Comparison of ENCODE assay signal across 25 mouse cellular contexts in genomic region chr2:105301082-105301481, GRCm38 (mm10).
DNase-seq lines count a peak whose midpoint lies in the region; ATAC-seq lines count a peak whose summit lies in the region.
"Had no signal": no experiment of that assay in that cellular context is flagged by ENCODE, and none has a peak within 500 bp of the region (broad histone marks: within the 10 kb centered on the region; RNA-seq: fewer than 3 reads in every experiment).

No protein-coding gene starts in this region.

- peak; percentile 86 for DNase-seq in heart, adult 11 months
- no peak for DNase-seq in heart, adult 8-10 months (ENCODE audit: low spot score)
- peak; percentile 25 for DNase-seq in kidney, adult 9 months
- DNase-seq in kidney, adult 8-10 months, result no peak
- DNase-seq in lung, postnatal 10 days, result no peak
- DNase-seq: adrenal gland, adult 8-10 months; adrenal gland, postnatal 14 days; adrenal gland, postnatal 36 days; B cell, adult 2 months; cerebellum, adult 11-12 months; cerebellum, adult 2 months; cerebellum, adult 9-10 months; cerebellum, postnatal 25 days; forebrain, postnatal 0 days had no signal

- no peak overlapping the region for H3K4me3 ChIP-seq in forebrain, embryonic 13.5 days
- H3K4me3 ChIP-seq in forebrain, embryonic 16.5 days (replicated peaks; ENCODE audit: low read length), result no peak overlapping the region
- H3K4me3 ChIP-seq in lung, embryonic 16.5 days (ENCODE audit: low read length), result no peak overlapping the region
- H3K4me3 ChIP-seq: embryonic facial prominence, embryonic 10.5 days; embryonic facial prominence, embryonic 12.5 days; forebrain, embryonic 12.5 days had no signal

- H3K27ac ChIP-seq in forebrain, embryonic 13.5 days, result no peak overlapping the region
- no peak overlapping the region for H3K27ac ChIP-seq in forebrain, embryonic 16.5 days (ENCODE audit: low read length)
- no peak overlapping the region for H3K27ac ChIP-seq in lung, embryonic 16.5 days (ENCODE audit: low read length)
- H3K27ac ChIP-seq: embryonic facial prominence, embryonic 10.5 days; embryonic facial prominence, embryonic 12.5 days; forebrain, embryonic 12.5 days had no signal

- H3K36me3 ChIP-seq in forebrain, embryonic 13.5 days (ENCODE audit: poor library complexity, severe bottlenecking), result no peaks in the 10 kb centered on the region
- no peaks in the 10 kb centered on the region for H3K36me3 ChIP-seq in forebrain, embryonic 16.5 days (ENCODE audit: control insufficient read depth, insufficient read depth)
- no peaks in the 10 kb centered on the region for H3K36me3 ChIP-seq in lung, embryonic 16.5 days (ENCODE audit: control insufficient read depth, insufficient read depth, low read length)
- H3K36me3 ChIP-seq: embryonic facial prominence, embryonic 10.5 days; embryonic facial prominence, embryonic 12.5 days; forebrain, embryonic 12.5 days; G1E had no signal

- 90% methylated on average over 8 of the region's 8 CpGs for WGBS in forebrain, embryonic 13.5 days
- 90% methylated on average over 8 of the region's 8 CpGs for WGBS in forebrain, embryonic 16.5 days
- 66% methylated on average over 8 of the region's 8 CpGs for WGBS in lung, embryonic 16.5 days

- H3K9me3 ChIP-seq in forebrain, embryonic 13.5 days (replicated peaks), result no peaks in the 10 kb centered on the region
- H3K9me3 ChIP-seq in forebrain, embryonic 16.5 days (ENCODE audit: control insufficient read depth, low read length), result no peaks in the 10 kb centered on the region; the same call in 1 of the 2 replicates
- no peaks in the 10 kb centered on the region for H3K9me3 ChIP-seq in lung, embryonic 16.5 days (ENCODE audit: control insufficient read depth, low read length)
- H3K9me3 ChIP-seq: embryonic facial prominence, embryonic 10.5 days; embryonic facial prominence, embryonic 12.5 days; forebrain, embryonic 12.5 days; G1E had no signal

- 0 out of 2 replicates have a peak, but pooled peaks cover 4% of the 10 kb centered on the region for H3K27me3 ChIP-seq in forebrain, embryonic 13.5 days
- H3K27me3 ChIP-seq in forebrain, embryonic 16.5 days (replicated peaks; ENCODE audit: control insufficient read depth, insufficient read depth, low read length), result peaks cover 10% of the 10 kb centered on the region; the same call in 1 of the 2 replicates
- H3K27me3 ChIP-seq in lung, embryonic 16.5 days (ENCODE audit: control insufficient read depth, insufficient read depth, low read depth, low read length), result no peaks in the 10 kb centered on the region
- H3K27me3 ChIP-seq: CH12.LX; forebrain, embryonic 12.5 days; Patski had no signal

- H3K9ac ChIP-seq in forebrain, embryonic 13.5 days, result no peak overlapping the region
- H3K9ac ChIP-seq in forebrain, embryonic 16.5 days (replicated peaks; ENCODE audit: low read depth, low read length), result no peak overlapping the region
- H3K9ac ChIP-seq in lung, embryonic 16.5 days (ENCODE audit: low read length), result no peak overlapping the region
- H3K9ac ChIP-seq: embryonic facial prominence, embryonic 12.5 days; forebrain, embryonic 12.5 days; forebrain, postnatal 0 days had no signal

- H3K4me1 ChIP-seq in forebrain, embryonic 13.5 days, result peaks cover 9% of the 10 kb centered on the region
- peaks cover 6% of the 10 kb centered on the region; the same call in 1 of the 2 replicates for H3K4me1 ChIP-seq in forebrain, embryonic 16.5 days (replicated peaks; ENCODE audit: control insufficient read depth, insufficient read depth, low read length)
- H3K4me1 ChIP-seq in lung, embryonic 16.5 days (replicated peaks; ENCODE audit: control insufficient read depth, insufficient read depth, low read length), result 0 out of 2 replicates have a peak, but pooled peaks cover 3% of the 10 kb centered on the region

- no peak overlapping the region for H3K4me2 ChIP-seq in forebrain, embryonic 13.5 days
- H3K4me2 ChIP-seq in forebrain, embryonic 16.5 days (ENCODE audit: low read length), result no peak overlapping the region
- H3K4me2 ChIP-seq in lung, embryonic 16.5 days (ENCODE audit: low read depth, low read length), result no peak overlapping the region
- H3K4me2 ChIP-seq: embryonic facial prominence, embryonic 12.5 days; forebrain, embryonic 12.5 days had no signal

- ATAC-seq in forebrain, embryonic 13.5 days, result 0 out of 2 replicates have a peak, but pooled peaks have one; percentile 20
- ATAC-seq in forebrain, embryonic 16.5 days, result no peak
- peak; percentile 56; the same call in 1 of the 2 replicates for ATAC-seq in lung, embryonic 16.5 days (ENCODE audit: low read depth)
- ATAC-seq: activated CD4-positive, CD25-positive, alpha-beta regulatory T cell, adult 4 months; CD4-positive, CD25-positive, alpha-beta regulatory T cell, adult 4 months; Patski had no signal

Comparison
In these comparisons a context has a peak if more than half of its experiments do, and no peak if none do; other contexts are left out.
1. DNase-seq: peak in heart, adult 11 months (single experiment) and kidney, adult 9 months (single experiment); none in heart, adult 8-10 months (single experiment), kidney, adult 8-10 months (0 of 2) and lung, postnatal 10 days (single experiment).